Mouse (Mus musculus): ENCODE results near the gene Srd5a3.

The Srd5a3 gene

GRCm38 (mm10) chr5:76184286-76185080 lies 44.4 kb downstream of the Srd5a3 start:
- intact Hi-C loops (cut with DNase I) = no loop called here

DNA sequence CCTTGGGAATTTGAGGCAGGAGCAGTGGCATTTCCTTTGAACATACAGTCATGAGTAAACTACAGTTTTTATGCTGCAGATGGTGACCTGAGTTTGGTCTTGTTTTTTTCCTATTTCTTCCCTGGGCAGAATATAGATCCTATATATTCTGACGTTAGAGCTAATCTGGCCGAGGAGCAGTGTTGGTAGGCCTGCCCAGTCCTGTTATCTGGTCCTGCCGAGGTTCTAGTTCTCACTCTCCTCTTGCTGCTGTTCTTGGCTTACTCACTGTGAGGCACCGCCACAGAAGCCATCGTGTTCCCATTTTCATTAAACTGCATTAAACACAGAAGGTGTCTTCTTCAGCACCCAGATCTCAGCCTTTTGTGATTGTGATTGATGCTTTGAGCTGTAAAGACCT lies 47.8 kb downstream of the Srd5a3 start:
- intact Hi-C loops (cut with DNase I) = no loop called here

DNA sequence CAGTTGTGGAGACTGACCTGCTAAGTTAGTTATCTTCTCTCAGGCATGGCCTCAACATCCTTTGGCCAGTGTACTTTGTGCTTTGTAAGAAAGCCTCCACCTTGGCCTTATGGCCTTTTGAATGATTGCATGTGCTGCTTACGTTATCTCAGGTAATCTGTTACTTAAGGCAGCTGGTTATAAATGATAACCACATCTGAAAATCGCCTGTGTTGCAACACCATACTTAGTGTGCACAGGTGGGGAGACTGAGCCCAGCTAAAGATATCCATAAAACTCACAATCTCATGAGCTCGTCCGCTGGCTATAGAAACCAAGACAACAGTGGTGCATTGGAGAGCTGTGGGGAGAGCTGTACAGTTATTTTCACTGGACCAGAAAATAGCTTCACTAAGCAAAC lies 50.5 kb downstream of the Srd5a3 start:
- intact Hi-C loops (cut with DNase I) = no loop called here

- intact Hi-C loops (cut with DNase I) = no loop called here
Observed at GRCm38 (mm10) chr5:76193075-76193474, 53.0 kb downstream of the Srd5a3 start.

- intact Hi-C loops (cut with DNase I) = no loop called here
Observed at GRCm38 (mm10) chr5:76194377-76194945, 54.4 kb downstream of the Srd5a3 start.

- intact Hi-C loops (cut with DNase I) = no loop called here
Observed at GRCm38 (mm10) chr5:76199346-76199745, 59.3 kb downstream of the Srd5a3 start.

DNA sequence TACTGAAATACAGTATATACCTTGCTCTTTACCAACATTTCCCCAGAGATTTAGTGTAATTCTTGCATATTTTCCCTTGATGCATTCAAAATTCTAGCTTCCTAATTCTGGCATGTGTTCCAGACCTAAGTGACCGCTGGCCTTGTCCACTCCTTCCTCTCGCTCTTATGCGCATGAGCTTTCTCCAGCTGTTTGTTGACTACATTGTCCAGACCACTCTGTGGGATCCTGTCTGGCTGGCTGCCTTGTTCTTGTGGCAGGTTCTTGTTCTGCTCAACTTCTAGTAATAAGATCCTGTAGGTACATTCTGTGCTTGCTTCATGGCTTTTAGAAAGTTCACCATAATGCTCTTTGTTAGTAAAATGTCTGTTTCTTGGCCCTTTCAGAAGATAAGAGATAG lies 63.1 kb downstream of the Srd5a3 start:
- intact Hi-C loops (cut with DNase I) = no loop called here

All from adrenal gland (tissue).